Mouse (Mus musculus) MEL (cell line): ENCODE results near the gene Mob3a.

Experiments
- CTCF ChIP-seq, 3 experiments: IDR thresholded peaks in 2 of 3; conservative IDR thresholded peaks in 1 of 3; 2 replicates each; pipeline ENCODE4 v1.5.1; 2011 to 2012; ENCODE audit warnings: low read length in 3 of 3, low read depth in 2 of 3, mild to moderate bottlenecking in 2 of 3, improper control_type of control experiment in 1 of 3, inconsistent platforms in 1 of 3, mixed read lengths in 1 of 3, moderate library complexity in 1 of 3; ENCODE audit not compliant: control insufficient read depth in 1 of 3, insufficient read depth in 1 of 3, poor library complexity in 1 of 3, severe bottlenecking in 1 of 3
- E2F4 ChIP-seq: IDR thresholded peaks from 2 replicates; pipeline ENCODE4 v1.6.1; 2011; ENCODE audit warnings: low read depth, low read length, improper control_type of control experiment, borderline replicate concordance
- ELF1 ChIP-seq: IDR thresholded peaks from 2 replicates; pipeline ENCODE4 v1.6.1; 2014; ENCODE audit warnings: low read depth, mild to moderate bottlenecking, inconsistent platforms, low read length, improper control_type of control experiment, moderate library complexity
- EP300 ChIP-seq, 2 experiments: IDR thresholded peaks; 2 replicates each; pipeline ENCODE4 v1.6.1; 2011; ENCODE audit warnings: improper control_type of control experiment in 2 of 2, low read length in 2 of 2, low read depth in 1 of 2, mild to moderate bottlenecking in 1 of 2
- MAFK ChIP-seq: IDR thresholded peaks from 2 replicates; pipeline ENCODE4 v1.6.1; 2011; ENCODE audit warnings: low read depth, mild to moderate bottlenecking, low read length, improper control_type of control experiment, borderline replicate concordance
- POLR2A ChIP-seq, 2 experiments: IDR thresholded peaks; 2 replicates each; pipeline ENCODE4 v1.6.1; 2011 to 2012; ENCODE audit warnings: low read length in 2 of 2, mild to moderate bottlenecking in 2 of 2, control low read depth in 1 of 2, improper control_type of control experiment in 1 of 2, low read depth in 1 of 2, moderate library complexity in 1 of 2; ENCODE audit not compliant: control insufficient read depth in 1 of 2, insufficient read depth in 1 of 2, poor library complexity in 1 of 2
- POLR2AphosphoS2 ChIP-seq: IDR thresholded peaks from 2 replicates; pipeline ENCODE4 v1.6.1; 2011; ENCODE audit warnings: low read length, improper control_type of control experiment
- POLR2AphosphoS5 ChIP-seq: IDR thresholded peaks from 2 replicates; pipeline ENCODE4 v1.6.1; 2012; ENCODE audit warnings: low read depth, borderline replicate concordance, mild to moderate bottlenecking, inconsistent platforms, low read length, moderate library complexity, mixed read lengths
- SIN3A ChIP-seq: IDR thresholded peaks from 2 replicates; pipeline ENCODE4 v1.6.1; 2012; ENCODE audit warnings: low read length, improper control_type of control experiment, inconsistent platforms
- ZNF384 ChIP-seq: IDR thresholded peaks from 2 replicates; pipeline ENCODE4 v1.6.1; 2012; ENCODE audit warnings: low read depth, mild to moderate bottlenecking, inconsistent platforms, low read length, improper control_type of control experiment

DNA sequence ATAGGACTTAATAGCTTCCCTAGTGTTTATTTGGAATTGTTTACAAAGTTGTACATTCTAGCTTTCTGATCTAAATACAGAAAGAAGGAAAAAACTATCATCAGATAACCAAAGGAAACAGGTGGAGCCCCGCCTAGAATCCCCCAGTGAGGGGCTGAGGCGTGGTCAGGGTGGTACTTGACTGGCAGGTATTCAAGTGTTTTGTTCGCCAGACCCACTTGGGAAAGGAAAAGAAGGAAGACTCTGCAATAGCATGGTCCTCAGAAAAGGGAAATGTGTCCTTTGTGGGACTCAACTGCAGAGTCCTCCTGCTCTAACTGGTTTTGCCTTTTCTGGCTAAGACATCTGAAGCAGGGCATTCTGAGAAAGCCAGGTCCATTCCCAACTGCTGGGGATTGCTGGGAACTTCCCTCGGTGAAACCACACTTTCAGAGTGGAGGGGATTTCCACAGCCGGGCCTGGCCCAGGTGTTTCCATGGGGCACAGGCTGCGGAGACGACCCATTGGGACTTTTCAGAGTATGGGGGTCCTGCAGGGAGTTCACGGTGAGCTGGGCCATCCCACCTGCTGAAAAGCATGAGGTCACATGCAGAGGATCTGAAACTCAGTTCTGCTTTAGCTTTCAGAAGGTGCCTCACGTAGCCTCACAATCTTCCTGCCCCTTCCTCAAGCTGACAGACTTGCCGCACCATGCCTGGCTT is 5.8 kb downstream of the Mob3a start:
- TF ChIP-seq MAFK: no peak
- TF ChIP-seq ZNF384: no peak
- no peak for TF ChIP-seq POLR2AphosphoS5
- TF ChIP-seq CTCF (IDR thresholded peaks at IDR 0.05 in 2 of 3, conservative IDR thresholded peaks at IDR 0.05 in 1 of 3; ENCODE audit: control insufficient read depth in 1 of 3, insufficient read depth in 1 of 3, low read depth in 2 of 3, low read length in 3 of 3, poor library complexity in 1 of 3, severe bottlenecking in 1 of 3): no peak
- TF ChIP-seq SIN3A: no peak; the same call in 1 of the 2 replicates
- no peak for TF ChIP-seq POLR2AphosphoS2
- TF ChIP-seq E2F4: no peak
- TF ChIP-seq EP300 (IDR thresholded peaks at IDR 0.05; ENCODE audit: low read depth in 1 of 2, low read length in 2 of 2): no peak
- TF ChIP-seq POLR2A (IDR thresholded peaks at IDR 0.05; ENCODE audit: control insufficient read depth in 1 of 2, insufficient read depth in 1 of 2, low read depth in 1 of 2, low read length in 2 of 2, poor library complexity in 1 of 2): no peak
- TF ChIP-seq ELF1: 0 out of 2 replicates have a peak, but pooled peaks have one; percentile 5
